Mouse (Mus musculus) gastrocnemius, adult 2 months (tissue): ENCODE measurements at regions not wholly inside any gene's neighbourhood (a gene's known extent, or its start where the extent isn't known, plus 50 kb on each side); places are given as distances from the start of the nearest gene placed in this dataset.

Source experiments
- DNase-seq: peaks from one replicate; pipeline ENCODE4 v3.0.0; 2022
- H3K27ac ChIP-seq: fragments of 200-600 bp; 2 replicates; pipeline ENCODE4 v1.8.1; 2022; ENCODE audit warnings: mild to moderate bottlenecking
- H3K4me3 ChIP-seq: fragments of 200-600 bp; 2 replicates; pipeline ENCODE4 v1.8.1; 2022; ENCODE audit warnings: mild to moderate bottlenecking, moderate library complexity
- CTCF ChIP-seq: fragments of 200-600 bp; IDR thresholded peaks from 2 replicates; pipeline ENCODE4 v1.8.1; 2022; ENCODE audit warnings: antibody characterized with exemption, mild to moderate bottlenecking, moderate library complexity
- intact Hi-C: fragments of 180-260 bp; cut with DNase I; formaldehyde crosslinking; loops from one replicate; pipeline ENCODE4 v1.15.1; 2025

- Histone ChIP-seq H3K27ac (no peak overlapping the region), H3K4me3 (no peak overlapping the region)
- no peak for DNase-seq
- no peak for TF ChIP-seq CTCF
- intact Hi-C loops, result no loop called here
Observed at GRCm38 (mm10) chr3:39966390-39966789, 564.7 kb upstream of the Intu start.

- no peak for DNase-seq
- intact Hi-C loops, result no loop called here
- no peak for TF ChIP-seq CTCF
- no peak overlapping the region for H3K27ac ChIP-seq
- H3K4me3 ChIP-seq, result no peak overlapping the region
Observed at GRCm38 (mm10) chr3:39976937-39977336, 554.1 kb upstream of the Intu start.

GRCm38 (mm10) chr3:39978916-39979679 lies 552.0 kb upstream of the Intu start:
- no peak for TF ChIP-seq CTCF
- intact Hi-C loops, result no loop called here
- Histone ChIP-seq H3K27ac (no peak overlapping the region), H3K4me3 (no peak overlapping the region)
- peak; percentile 20 for DNase-seq

- no peak for TF ChIP-seq CTCF
Observed at GRCm38 (mm10) chr3:39982656-39983055, 548.4 kb upstream of the Intu start.

GRCm38 (mm10) chr3:39987710-39988109 lies 543.4 kb upstream of the Intu start:
- intact Hi-C loops, result no loop called here
- H3K27ac ChIP-seq, result no peak overlapping the region
- no peak overlapping the region for H3K4me3 ChIP-seq
- DNase-seq, result no peak
- TF ChIP-seq CTCF, result no peak

More at GRCm38 (mm10) chr3:39982656-39983055, 548.4 kb upstream of the Intu start:
- Histone ChIP-seq H3K4me3 (no peak overlapping the region), H3K27ac (no peak overlapping the region)
- DNase-seq, result no peak
- intact Hi-C loops, result no loop called here

GRCm38 (mm10) chr3:39998628-39999027 lies 532.5 kb upstream of the Intu start:
- peak; percentile 69 for TF ChIP-seq CTCF
- no peak overlapping the region for H3K4me3 ChIP-seq
- intact Hi-C loops, result loop anchor here (2.0 kb wide), 1 partner anchor 1114 kb away; no protein-coding TSS in a partner anchor
- no peak overlapping the region for H3K27ac ChIP-seq
- DNase-seq, result peak; percentile 42

GRCm38 (mm10) chr3:39999846-40000245 lies 531.2 kb upstream of the Intu start:
- Histone ChIP-seq H3K4me3 (no peak overlapping the region), H3K27ac (no peak overlapping the region)
- DNase-seq, result no peak
- intact Hi-C loops, result loop anchor here (2.0 kb wide), 1 partner anchor 1115 kb away; no protein-coding TSS in a partner anchor
- no peak for TF ChIP-seq CTCF

GRCm38 (mm10) chr3:40002838-40003237 lies 528.2 kb upstream of the Intu start:
- no peak for DNase-seq
- TF ChIP-seq CTCF, result no peak
- H3K27ac ChIP-seq, result no peak overlapping the region
- H3K4me3 ChIP-seq, result no peak overlapping the region
- intact Hi-C loops, result no loop called here

- Histone ChIP-seq H3K27ac (no peak overlapping the region), H3K4me3 (no peak overlapping the region)
- intact Hi-C loops, result no loop called here
- DNase-seq, result no peak
- TF ChIP-seq CTCF, result no peak
Observed at GRCm38 (mm10) chr3:40010051-40010450, 521.0 kb upstream of the Intu start.

GRCm38 (mm10) chr3:40021682-40022081 lies 509.4 kb upstream of the Intu start:
- TF ChIP-seq CTCF, result no peak
- no peak overlapping the region for H3K4me3 ChIP-seq
- no peak overlapping the region for H3K27ac ChIP-seq
- intact Hi-C loops, result no loop called here
- no peak for DNase-seq

- intact Hi-C loops, result no loop called here
- H3K27ac ChIP-seq, result no peak overlapping the region
- DNase-seq, result no peak
- H3K4me3 ChIP-seq, result no peak overlapping the region
- TF ChIP-seq CTCF, result no peak
Observed at GRCm38 (mm10) chr3:40027713-40028112, 503.4 kb upstream of the Intu start.

GRCm38 (mm10) chr3:40036177-40036576 lies 494.9 kb upstream of the Intu start:
- TF ChIP-seq CTCF, result no peak
- intact Hi-C loops, result no loop called here
- DNase-seq, result no peak
- Histone ChIP-seq H3K4me3 (no peak overlapping the region), H3K27ac (no peak overlapping the region)

- Histone ChIP-seq H3K27ac (0 out of 2 replicates have a peak overlapping the region, but pooled peaks have one; percentile 20), H3K4me3 (no peak overlapping the region)
- intact Hi-C loops, result no loop called here
- no peak for TF ChIP-seq CTCF
- no peak for DNase-seq
Observed at GRCm38 (mm10) chr3:40049721-40050120, 481.4 kb upstream of the Intu start.

- DNase-seq, result peak; percentile 21
- no peak for TF ChIP-seq CTCF
- Histone ChIP-seq H3K27ac (peak overlapping the region; percentile 64), H3K4me3 (no peak overlapping the region; the same call in 1 of the 2 replicates)
- intact Hi-C loops, result no loop called here
Observed at GRCm38 (mm10) chr3:40058281-40058680, 472.8 kb upstream of the Intu start.
